Mouse (Mus musculus): ENCODE measurements around the gene Galp. TPM values are rescaled to one million over a fixed set of nuclear protein-coding genes. Genes with fewer than 3 reads are reported as not detected.
A peak's percentile ranks its signal among the peaks of the same experiment; 100 is the strongest.
"Not testable (repeated sequence)": the region's sequence is repeated elsewhere in the genome, so short reads cannot be mapped to it uniquely, and the experiment has no call there.

Gene Galp
- total RNA-seq, 2 experiments from 2014 or later, result not detected

DNA sequence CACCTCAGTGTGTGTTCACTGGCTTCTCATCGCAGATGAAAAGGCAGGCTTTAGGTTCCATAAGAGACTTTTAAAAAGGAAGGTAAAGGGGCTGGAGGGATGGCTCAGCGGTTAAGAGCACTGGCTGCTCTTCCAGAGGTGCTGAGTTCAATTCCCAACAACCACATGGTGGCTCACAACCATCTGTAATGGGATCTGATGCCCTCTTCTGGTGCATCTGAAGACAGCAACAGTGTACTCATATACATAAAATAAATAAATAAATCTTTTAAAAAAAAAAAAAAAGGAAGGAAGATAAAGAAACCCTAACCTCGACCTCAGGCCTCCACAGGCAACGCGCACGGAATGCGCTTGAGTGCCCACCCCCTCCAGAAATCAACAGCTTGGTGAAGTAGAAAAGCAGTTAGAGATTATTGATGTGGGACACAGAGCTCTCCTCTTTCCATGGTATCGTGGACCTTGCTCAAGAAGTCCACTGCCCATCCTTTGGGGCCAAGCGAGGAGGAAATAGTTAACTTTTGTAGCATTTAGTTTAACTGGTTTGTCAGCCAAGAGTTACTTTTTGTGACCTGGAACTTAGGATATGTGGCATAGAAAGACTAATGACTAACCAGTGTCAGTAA is 22.4 kb upstream of the Galp start:
- not testable (repeated sequence) for DNase-seq (ENCODE audit: low spot score in 2 of 2)

DNA sequence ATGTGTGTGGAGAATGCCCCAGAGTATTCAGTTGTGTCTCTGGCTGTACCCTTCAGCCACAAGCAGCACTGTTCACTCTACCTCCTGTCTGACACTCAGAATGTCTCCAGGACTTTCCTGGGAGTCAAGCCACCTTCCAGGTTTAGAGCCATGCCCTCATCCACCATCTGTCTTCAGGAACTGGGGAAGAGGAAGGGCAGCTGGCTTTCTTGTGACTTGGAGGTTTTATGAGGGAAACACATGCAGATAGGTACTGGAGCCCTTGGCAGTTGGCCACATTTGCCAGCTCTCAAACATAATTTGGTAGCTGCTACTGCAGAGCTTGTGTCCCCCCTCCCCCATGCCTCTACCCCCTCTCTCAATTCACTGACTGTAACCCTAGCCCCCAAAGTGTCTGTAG is 17.9 kb upstream of the Galp start:
- DNase-seq (ENCODE audit: low spot score in 2 of 2), result no peak

DNA sequence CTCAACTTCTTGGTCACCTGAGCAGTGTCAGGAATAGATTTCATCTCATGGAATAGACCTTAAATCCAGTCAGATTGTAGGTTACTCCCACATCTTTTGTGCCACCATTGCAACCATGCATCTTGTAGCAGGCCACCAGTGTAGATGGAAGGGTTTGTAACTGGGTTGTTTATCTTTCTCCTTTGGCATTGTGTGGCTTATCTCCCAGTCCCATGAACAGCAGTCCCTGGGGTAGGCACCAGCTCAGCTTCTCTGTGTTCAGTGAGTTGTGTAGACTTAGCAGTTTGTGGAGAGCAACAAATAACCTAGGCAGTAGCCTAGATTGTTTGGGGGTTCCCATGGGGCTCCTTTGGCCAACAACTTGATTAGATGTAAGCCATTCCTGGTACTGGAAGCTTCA is 14.0 kb upstream of the Galp start:
- no peak for DNase-seq (ENCODE audit: low spot score in 2 of 2)

DNA sequence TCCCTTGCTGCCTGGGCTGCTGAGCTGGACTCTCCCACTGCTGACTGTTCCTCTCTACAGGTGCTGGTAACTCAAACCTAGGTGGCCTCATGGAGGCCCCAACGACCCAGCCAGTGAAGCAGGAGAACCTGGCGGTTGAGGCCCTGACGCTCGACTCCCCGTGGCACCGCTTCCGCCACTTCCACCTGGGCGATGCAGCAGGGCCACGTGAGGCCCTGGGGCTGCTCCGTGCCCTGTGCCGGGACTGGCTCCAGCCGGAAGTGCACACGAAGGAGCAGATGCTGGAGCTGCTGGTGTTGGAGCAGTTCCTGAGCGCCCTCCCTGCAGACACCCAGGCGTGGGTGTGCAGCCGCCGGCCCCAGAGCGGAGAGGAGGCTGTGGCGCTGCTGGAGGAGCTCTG is 13.1 kb upstream of the Galp start:
- DNase-seq (ENCODE audit: low spot score in 2 of 2), result peak; percentile 20 to 35

DNA sequence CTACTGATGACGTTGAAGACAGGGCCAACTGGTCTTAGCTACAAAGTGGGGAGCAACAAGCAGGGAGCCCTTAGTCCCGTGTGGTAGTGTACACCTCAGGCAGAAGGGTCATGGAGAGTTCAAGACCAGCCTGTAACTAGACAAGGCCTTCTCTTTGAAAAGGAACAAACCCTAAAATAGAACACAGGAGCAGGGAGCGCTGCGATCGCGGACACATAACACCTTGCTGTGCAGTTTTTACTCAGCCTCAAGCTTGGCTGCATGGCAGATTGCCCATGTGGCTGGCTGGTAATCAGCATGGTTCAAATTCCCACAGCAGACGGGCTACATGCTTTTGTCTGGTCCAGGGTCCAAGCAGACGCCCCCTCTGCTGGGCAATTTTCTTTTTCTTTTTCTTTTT is 12.4 kb upstream of the Galp start:
- no peak for DNase-seq (ENCODE audit: low spot score in 2 of 2)

DNA sequence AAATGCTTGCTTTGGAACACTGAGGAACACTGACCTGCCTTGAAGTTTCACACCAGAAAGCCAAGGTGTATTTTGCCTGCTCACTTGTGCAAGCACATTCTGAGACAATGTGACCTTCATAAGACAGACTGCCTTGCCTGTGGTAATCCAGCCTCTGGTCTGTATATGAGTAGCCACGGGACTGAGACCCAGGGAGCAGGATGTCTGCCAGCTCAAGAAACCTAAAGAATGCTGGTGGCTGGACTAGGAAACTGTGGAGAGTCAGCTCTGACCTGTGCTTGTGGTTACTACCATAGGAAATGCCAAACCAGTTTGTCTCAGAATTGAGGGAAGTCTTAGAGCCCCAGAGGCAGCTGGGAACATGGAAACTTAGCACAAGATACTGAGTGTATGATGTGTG is 11.5 kb upstream of the Galp start:
- no peak for DNase-seq (ENCODE audit: low spot score in 2 of 2)

DNA sequence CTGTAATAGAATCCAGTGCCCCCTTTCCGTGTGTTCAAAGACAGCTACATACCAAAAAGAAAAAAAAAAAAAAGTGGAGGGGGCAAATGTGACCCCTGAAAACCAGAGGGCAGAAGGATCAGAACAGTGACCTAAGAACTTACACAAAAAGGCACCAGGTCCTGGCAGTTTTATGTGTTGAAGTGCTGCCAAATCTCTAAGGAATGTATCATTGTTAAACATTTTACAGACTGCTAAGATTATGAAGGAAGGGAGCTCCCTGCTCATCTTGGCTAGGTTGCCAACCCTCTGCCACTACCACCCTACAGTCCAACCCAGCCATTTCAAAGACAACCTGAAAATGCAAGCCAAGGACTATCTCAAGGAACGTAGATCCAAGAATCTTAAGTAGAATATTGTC is 10.7 kb upstream of the Galp start:
- no peak for DNase-seq (ENCODE audit: low spot score in 2 of 2)

DNA sequence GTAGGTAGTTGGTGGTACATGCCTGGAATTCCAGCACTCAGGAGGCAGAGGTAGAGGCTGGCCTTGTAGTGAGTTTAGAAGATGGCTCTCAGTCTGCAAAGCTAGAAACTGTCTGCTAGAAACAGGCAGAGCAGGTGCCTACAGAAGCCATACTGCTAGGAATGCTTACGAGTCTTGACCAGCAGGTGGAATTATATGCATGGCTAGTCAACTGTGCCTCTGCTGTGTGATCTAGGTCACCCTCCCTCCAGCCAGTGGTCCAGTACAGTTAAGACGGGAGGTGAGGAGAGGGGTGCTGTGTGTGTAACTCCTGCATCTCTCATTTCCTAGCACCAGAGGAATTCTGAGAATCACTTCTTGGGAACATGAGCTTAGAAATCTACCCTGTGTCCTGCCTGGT is 10.1 kb upstream of the Galp start:
- DNase-seq (ENCODE audit: low spot score in 2 of 2), result no peak

DNA sequence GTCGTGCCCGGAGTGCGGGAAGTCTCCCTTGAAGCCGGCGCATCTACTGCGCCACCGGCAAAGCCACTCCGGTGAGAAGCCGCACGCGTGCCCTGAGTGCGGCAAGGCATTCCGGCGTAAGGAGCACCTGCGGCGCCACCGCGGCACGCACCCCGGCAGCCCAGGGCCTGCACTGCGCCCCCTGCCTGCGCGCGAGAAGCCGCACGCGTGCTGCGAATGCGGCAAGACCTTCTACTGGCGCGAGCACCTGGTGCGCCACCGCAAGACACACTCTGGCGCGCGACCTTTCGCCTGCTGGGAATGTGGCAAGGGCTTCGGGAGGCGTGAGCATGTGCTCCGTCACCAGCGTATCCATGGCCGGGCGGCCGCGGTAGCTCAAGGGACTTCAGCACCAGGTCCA is 7.3 kb upstream of the Galp start:
- no peak for DNase-seq (ENCODE audit: low spot score in 2 of 2)

DNA sequence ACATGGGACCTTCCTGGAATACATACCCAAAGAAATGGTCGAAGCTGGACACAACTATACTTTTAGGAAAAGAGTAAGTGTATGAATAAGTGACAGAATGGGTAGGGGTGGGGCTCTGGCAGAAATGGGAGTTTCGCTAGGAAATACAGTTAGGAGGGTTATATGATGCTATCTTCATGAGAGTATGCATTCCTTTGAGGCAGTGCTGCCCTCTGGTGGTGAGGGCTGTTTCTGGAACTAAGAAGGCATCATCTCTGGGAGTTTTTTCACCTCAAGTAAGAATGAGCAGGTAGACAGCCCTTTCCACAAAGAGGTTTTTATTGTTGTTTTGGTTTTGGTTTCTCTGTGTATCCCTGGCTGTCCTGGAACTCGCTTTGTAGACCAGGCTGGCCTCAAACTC is 5.5 kb upstream of the Galp start:
- DNase-seq (ENCODE audit: low spot score in 2 of 2), result peak; percentile 41 to 87

DNA sequence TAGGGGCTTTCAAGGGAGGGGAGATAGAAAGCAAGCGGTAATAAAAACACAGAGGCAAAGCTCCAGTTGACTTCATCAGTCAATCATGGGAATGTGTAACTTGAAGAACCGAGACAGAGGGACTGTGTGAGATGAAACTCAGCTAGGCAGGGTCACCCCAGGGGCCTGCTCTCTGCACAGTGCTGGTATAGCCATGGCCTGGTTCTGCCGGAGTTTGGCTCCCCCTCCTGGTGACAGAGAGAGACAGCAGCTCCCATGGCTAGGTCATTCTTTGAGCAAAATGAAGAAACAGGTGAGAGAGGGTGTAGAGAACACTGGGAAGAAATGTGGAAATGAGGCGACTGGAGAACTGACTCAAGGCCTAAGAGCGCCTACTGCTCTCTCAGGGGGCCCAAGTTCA is 2.8 kb upstream of the Galp start:
- peak in 1 of 2 experiments; percentile 66 for DNase-seq (ENCODE audit: low spot score in 2 of 2)

DNA sequence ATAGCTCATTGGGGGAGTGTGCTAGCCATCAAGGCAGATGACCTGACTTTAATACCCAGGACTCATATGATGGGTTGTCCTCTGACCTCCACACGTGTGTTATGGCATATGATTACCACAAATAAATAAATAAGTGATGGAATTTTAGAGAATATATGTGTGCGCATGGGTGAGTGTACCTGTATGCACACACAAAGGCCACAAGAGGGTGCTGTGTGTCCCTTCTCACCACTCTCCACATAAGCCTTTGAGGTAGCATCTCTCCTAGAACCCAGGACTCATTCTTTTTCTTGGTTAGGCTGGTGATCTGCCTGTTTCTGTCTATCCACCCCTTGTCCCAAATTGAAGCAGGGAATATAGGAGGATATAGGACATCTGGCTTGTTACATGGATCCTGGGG is 1.1 kb upstream of the Galp start:
- no peak for DNase-seq (ENCODE audit: low spot score in 2 of 2)

DNA sequence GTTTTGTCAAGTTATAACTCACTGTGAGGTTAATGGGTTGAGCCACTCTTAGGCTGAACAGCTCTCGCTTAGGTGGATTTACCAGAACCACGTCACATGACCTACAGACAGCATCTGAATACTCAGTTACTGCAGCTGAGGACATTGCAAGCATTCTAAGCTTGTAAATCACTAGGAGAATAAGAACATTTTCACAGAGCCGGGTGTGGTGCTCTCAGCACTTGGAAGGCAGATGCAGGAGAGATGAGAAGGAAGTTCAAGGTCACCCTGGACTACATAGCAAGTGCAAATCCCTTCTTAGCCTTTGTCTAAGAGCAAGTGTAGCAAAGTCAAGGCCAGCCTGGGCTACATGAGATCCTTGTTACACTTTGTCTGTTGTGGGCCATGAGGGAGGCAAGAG is 7.3 kb downstream of the Galp start:
- DNase-seq (ENCODE audit: low spot score in 2 of 2), result no peak

DNA sequence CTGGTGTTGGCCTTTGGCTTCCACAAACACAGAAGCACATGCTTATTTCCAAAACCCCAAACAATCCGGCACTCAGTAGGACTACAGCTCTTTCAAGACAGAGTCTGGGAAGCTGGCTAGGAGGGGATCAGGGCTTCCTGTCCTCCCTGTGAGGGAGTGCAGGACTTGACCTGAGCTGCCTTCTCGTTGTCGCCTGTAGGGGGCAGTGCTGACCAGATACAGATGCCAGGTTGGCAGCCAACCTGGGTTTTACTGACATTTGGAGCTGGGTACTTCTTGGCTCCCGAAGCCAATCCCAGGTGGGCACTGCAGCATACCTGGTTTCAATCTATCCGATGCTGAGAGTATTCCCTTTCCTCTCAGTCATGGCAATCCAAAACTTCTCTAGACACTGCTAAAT is 16.3 kb downstream of the Galp start:
- DNase-seq (ENCODE audit: low spot score in 2 of 2), result no peak

DNA sequence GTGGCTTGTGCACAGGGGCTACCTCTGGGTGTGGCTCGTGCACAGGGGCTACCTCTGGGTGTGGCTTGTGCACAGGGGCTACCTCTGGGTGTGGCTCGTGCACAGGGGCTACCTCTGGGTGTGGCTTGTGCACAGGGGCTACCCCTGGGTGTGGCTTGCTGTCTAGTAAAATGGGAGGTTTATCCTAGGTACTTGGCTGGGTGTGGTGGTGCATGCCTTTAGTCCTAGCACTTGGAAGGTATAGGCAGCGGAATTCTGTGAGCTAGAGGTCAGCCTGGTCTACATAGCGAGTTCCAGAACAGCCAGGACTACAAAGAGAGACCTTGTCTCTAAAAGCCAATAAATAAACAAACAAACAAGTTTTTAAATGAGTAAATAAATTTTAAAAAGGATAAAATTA is 17.8 kb downstream of the Galp start:
- DNase-seq (ENCODE audit: low spot score in 2 of 2), result not testable (repeated sequence)

DNA sequence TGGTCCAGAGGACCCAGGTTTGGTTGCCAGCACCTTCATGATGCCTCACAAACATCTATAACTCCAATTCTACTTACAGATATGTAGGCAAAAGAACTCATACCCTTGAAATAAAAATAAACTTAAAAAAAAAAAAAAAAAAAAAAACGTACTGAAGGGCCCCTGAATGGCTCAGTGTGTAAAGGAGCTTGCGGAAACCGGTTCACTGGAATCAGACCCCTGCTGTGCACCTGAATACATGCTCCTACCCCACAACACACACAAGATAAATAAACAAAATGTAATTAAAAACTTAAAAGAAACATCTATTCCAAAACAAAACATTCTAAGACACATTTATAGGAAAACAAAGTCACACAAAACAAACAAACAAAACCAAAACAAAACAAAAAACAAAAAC is 23.3 kb downstream of the Galp start:
- no peak for DNase-seq (ENCODE audit: low spot score in 2 of 2)

DNA sequence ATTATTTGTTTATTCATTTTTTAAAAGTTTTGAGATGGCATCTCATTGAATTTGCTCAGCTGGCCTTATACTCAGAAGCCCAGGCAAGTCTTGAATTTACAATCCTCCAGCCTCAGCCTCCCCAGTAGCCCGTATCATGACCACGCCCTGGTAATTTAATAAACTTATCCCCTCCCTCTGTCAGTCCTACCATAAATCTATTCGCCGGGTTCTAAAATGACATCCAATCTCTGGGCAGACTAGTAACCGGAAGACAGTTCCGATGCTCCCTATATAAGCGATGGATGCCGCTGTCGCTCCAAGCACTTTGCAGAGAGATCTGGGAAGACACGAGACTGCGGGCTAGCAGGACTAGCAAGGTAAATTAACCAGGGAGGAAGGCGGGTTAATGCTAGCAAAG is 25.1 kb downstream of the Galp start, which contains the start of gene Zscan5b:
TSS of gene Zscan5b (plus strand) at position 301 of the 400 bp plus-strand sequence.
- DNase-seq (ENCODE audit: low spot score in 2 of 2), result no peak

DNA sequence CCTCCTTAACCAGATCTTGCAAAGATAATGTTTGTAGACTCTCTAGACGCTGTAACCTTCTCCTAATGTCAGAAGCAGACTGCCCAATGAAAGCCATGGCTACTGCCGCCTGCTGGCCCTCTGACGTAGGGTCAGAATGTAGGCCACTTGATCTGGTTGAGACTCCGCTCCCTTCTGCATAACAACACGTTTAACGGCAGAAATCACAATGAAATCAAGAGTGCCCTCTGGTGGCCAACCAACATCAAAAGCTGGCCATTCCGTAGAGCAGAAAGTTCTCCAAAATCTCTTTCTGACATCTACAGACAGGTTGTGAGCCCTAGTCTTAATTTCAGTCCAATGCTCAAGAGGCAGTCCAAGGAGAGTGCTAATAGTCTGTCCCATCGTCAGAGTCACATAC is 31.6 kb downstream of the Galp start:
- DNase-seq (ENCODE audit: low spot score in 2 of 2), result peak; percentile 1 to 43

DNA sequence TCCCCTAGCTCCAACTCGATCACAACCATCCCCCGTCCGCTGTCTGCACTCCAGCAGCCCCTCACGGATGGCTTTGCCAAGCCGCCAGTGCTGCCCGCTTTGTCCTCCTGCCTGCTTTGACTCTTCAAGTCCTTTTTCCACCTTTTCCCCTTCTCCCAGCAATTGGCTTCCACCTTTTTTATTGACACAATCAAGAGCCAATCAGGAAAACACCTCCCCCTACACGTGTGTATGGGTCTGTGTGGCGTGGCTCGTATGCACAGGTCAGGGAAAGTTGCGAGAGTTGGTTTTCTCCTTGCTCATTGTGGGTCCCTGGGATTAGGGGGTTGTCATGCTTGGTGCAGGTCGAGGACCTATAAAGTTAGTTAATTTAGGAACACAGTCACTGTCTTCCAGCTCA is 42.9 kb downstream of the Galp start:
- DNase-seq (ENCODE audit: low spot score in 2 of 2), result peak in 1 of 2 experiments; percentile 14

DNA sequence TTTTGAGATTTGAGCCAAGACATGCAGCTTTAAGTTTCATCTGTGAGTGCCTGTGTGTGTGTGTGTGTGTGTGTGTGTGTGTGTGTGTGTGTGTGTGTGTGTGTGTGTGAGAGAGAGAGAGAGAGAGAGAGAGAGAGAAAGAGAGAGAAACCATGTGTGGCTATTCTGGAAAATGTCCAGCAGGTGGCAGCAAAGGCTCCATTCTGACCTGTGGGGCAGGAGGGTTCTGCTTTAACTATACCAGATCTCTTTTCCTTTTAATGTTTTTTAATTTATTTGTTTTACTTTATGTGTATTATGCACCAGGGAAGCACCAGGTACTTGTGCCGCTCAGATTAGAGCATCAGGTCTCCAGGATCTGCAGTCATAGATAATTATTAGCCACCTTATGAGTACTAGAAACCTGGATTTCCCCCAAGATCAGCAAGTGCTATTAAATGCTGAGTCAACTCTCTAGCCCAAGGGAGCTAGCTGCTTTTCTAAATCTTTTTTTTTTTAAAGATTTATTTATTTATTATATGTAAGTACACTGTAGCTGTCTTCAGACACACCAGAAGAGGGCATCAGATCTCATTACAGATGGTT is 44.0 kb downstream of the Galp start:
- peak in 1 of 2 experiments; percentile 47 for DNase-seq (ENCODE audit: low spot score in 2 of 2)

DNA sequence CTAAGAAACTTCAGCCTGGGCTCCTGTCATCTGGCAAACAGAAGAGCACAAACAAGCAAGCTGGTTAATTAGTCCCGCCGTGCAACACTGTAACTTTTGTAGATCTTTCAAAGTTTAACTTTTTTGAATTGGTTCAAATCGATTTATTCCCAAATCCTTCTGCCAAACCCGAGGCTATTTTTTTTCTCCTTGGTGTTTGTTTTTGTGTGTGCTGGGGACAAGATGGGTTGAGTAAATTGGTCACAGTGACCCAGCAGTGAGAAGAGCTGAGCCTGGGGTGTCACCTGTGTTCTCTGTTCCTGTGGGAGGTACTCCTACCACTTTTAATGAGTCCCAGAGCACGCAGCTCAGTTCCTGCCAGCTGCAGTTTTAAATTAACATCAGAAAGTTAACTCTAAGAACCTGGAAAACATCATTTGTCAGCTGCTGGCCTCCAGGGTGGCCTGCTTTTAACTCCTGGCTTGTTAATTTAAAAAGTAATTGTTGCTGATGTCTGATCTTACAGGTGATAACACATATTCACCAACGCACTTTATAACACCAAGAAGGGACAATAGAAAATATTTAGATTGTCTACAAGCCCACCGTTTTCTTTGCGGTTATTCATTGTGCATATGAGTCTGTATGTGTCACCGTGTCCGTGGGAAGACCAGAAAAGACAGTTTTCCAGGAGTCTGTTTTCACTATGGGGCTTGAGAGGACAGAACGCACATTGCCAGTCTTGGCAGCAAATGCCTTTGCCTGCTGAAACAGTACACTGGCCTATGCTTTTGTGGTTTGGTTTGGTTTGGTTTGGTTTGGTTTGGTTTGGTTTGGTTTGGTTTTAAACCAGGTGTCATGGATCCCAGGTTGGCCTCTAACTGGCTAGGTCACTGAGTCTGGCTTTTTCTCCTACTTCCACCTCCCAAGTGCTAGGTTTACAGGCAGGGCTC is 47.7 kb downstream of the Galp start:
- no peak for DNase-seq (ENCODE audit: low spot score in 2 of 2)

DNA sequence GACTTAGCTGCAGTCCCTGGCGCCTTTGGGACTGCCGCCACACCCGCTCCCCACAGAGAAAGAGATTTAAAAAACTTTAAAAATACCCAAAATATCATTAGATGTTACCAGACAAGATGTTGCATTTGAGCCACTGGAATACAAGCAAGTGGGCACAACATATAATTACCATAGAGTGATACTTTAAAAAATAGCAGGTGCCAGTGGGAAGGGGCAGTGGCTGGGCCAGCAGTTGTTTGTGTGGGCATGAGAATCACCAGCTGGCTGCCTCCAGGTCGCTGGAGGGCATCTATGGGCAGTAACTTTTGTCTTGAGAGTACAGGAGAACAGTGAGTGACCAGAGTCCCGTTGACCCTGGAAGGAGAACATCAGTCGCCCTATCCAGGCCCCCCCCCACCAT is 55.5 kb downstream of the Galp start, which contains the start of gene Epp13:
TSS of gene Epp13 (plus strand) at position 301 of the 400 bp plus-strand sequence.
- no peak for DNase-seq (ENCODE audit: low spot score in 2 of 2)

All from layer of hippocampus, adult 18-20 months (tissue).